Mouse (Mus musculus) MEL (cell line): ENCODE results near the gene Poll. TPM values are rescaled to one million over a fixed set of nuclear protein-coding genes. Genes with fewer than 3 reads are reported as not detected.

Experiments used
- DNase-seq: peaks from one replicate; pipeline ENCODE4 v3.0.0; 2011; ENCODE audit warnings: low read depth, low spot score
- H3K27ac ChIP-seq: 2 replicates; pipeline ENCODE4 v1.5.1; 2012; ENCODE audit warnings: low read depth, mild to moderate bottlenecking, control low read depth, low read length, moderate library complexity; ENCODE audit not compliant: control insufficient read depth
- H3K27me3 ChIP-seq, 2 experiments: fragments of 150-350 bp in 1 of 2; sonication (generic) in 1 of 2; 2 replicates each; pipeline ENCODE4 v1.6.1; 2012; ENCODE audit warnings: low read length in 2 of 2, mild to moderate bottlenecking in 2 of 2, improper control_type of control experiment in 1 of 2, moderate library complexity in 1 of 2; ENCODE audit not compliant: insufficient read depth in 2 of 2, control insufficient read depth in 1 of 2
- H3K36me3 ChIP-seq, 2 experiments: 2 replicates each; pipeline ENCODE4 v1.6.1; 2012 to 2014; ENCODE audit warnings: low read length in 2 of 2, improper control_type of control experiment in 1 of 2, inconsistent platforms in 1 of 2, mild to moderate bottlenecking in 1 of 2; ENCODE audit not compliant: insufficient read depth in 2 of 2, control insufficient read depth in 1 of 2
- H3K4me1 ChIP-seq, 2 experiments: fragments of 150-350 bp in 1 of 2; sonication (generic) in 1 of 2; 2 replicates each; pipeline ENCODE4 v1.6.1; 2012; ENCODE audit warnings: low read length in 2 of 2, improper control_type of control experiment in 1 of 2, mild to moderate bottlenecking in 1 of 2; ENCODE audit not compliant: insufficient read depth in 2 of 2, control insufficient read depth in 1 of 2
- H3K4me3 ChIP-seq, 2 experiments: fragments of 150-350 bp in 1 of 2; sonication (generic) in 1 of 2; 2 replicates each; pipeline ENCODE4 v1.5.1; 2012; ENCODE audit warnings: low read depth in 2 of 2, low read length in 2 of 2, mild to moderate bottlenecking in 2 of 2, moderate library complexity in 2 of 2, control low read depth in 1 of 2, improper control_type of control experiment in 1 of 2; ENCODE audit not compliant: control insufficient read depth in 1 of 2, insufficient read depth in 1 of 2
- H3K79me2 ChIP-seq: 2 replicates; pipeline ENCODE4 v1.6.1; 2012; ENCODE audit warnings: mild to moderate bottlenecking, low read length, moderate library complexity; ENCODE audit not compliant: control insufficient read depth, poor library complexity, insufficient read depth
- H3K9ac ChIP-seq: 2 replicates; pipeline ENCODE4 v1.6.1; 2012; ENCODE audit warnings: low read depth, mild to moderate bottlenecking, control low read depth, low read length, moderate library complexity; ENCODE audit not compliant: control insufficient read depth, poor library complexity, severe bottlenecking
- H3K9me3 ChIP-seq: fragments of 150-350 bp; sonication (generic); replicated peaks from 2 replicates; pipeline ENCODE4 v1.6.1; 2012; ENCODE audit warnings: mild to moderate bottlenecking, low read length, improper control_type of control experiment, moderate library complexity; ENCODE audit not compliant: insufficient read depth
- BHLHE40 ChIP-seq: IDR thresholded peaks from 2 replicates; pipeline ENCODE4 v1.6.1; 2012; ENCODE audit warnings: low read depth, mild to moderate bottlenecking, inconsistent platforms, low read length, improper control_type of control experiment, borderline replicate concordance
- CHD1 ChIP-seq: IDR thresholded peaks from 2 replicates; pipeline ENCODE4 v1.6.1; 2012; ENCODE audit warnings: low read depth, mild to moderate bottlenecking, inconsistent platforms, low read length, improper control_type of control experiment
- CHD2 ChIP-seq: IDR thresholded peaks from 2 replicates; pipeline ENCODE4 v1.6.1; 2011; ENCODE audit warnings: low read length, improper control_type of control experiment
- CTCF ChIP-seq, 3 experiments: IDR thresholded peaks in 2 of 3; conservative IDR thresholded peaks in 1 of 3; 2 replicates each; pipeline ENCODE4 v1.5.1; 2011 to 2012; ENCODE audit warnings: low read length in 3 of 3, low read depth in 2 of 3, mild to moderate bottlenecking in 2 of 3, improper control_type of control experiment in 1 of 3, inconsistent platforms in 1 of 3, mixed read lengths in 1 of 3, moderate library complexity in 1 of 3; ENCODE audit not compliant: control insufficient read depth in 1 of 3, insufficient read depth in 1 of 3, poor library complexity in 1 of 3, severe bottlenecking in 1 of 3
- E2F4 ChIP-seq: IDR thresholded peaks from 2 replicates; pipeline ENCODE4 v1.6.1; 2011; ENCODE audit warnings: low read depth, low read length, improper control_type of control experiment, borderline replicate concordance
- ELF1 ChIP-seq: IDR thresholded peaks from 2 replicates; pipeline ENCODE4 v1.6.1; 2014; ENCODE audit warnings: low read depth, mild to moderate bottlenecking, inconsistent platforms, low read length, improper control_type of control experiment, moderate library complexity
- EP300 ChIP-seq, 2 experiments: IDR thresholded peaks; 2 replicates each; pipeline ENCODE4 v1.6.1; 2011; ENCODE audit warnings: improper control_type of control experiment in 2 of 2, low read length in 2 of 2, low read depth in 1 of 2, mild to moderate bottlenecking in 1 of 2
- GABPA ChIP-seq: IDR thresholded peaks from 2 replicates; pipeline ENCODE4 v1.6.1; 2012; ENCODE audit warnings: low read depth, mild to moderate bottlenecking, inconsistent platforms, low read length, improper control_type of control experiment, moderate library complexity
- GATA1 ChIP-seq: IDR thresholded peaks from 2 replicates; pipeline ENCODE4 v1.6.1; 2011; ENCODE audit warnings: low read depth, low read length, improper control_type of control experiment
- HCFC1 ChIP-seq: IDR thresholded peaks from 2 replicates; pipeline ENCODE4 v1.6.1; 2012; ENCODE audit warnings: low read depth, mild to moderate bottlenecking, inconsistent platforms, low read length, improper control_type of control experiment, moderate library complexity
- JUND ChIP-seq: IDR thresholded peaks from 2 replicates; pipeline ENCODE4 v1.6.1; 2011; ENCODE audit warnings: low read depth, mild to moderate bottlenecking, improper control_type of control experiment, low read length
- KAT2A ChIP-seq: conservative IDR thresholded peaks from 2 replicates; pipeline ENCODE4 v1.6.1; 2012; ENCODE audit warnings: low read depth, low read length, improper control_type of control experiment, inconsistent platforms
- MAFK ChIP-seq: IDR thresholded peaks from 2 replicates; pipeline ENCODE4 v1.6.1; 2011; ENCODE audit warnings: low read depth, mild to moderate bottlenecking, low read length, improper control_type of control experiment, borderline replicate concordance
- MAX ChIP-seq: IDR thresholded peaks from 2 replicates; pipeline ENCODE4 v1.6.1; 2011; ENCODE audit warnings: low read length, improper control_type of control experiment
- MAZ ChIP-seq: IDR thresholded peaks from 2 replicates; pipeline ENCODE4 v1.6.1; 2012; ENCODE audit warnings: low read depth, mild to moderate bottlenecking, inconsistent platforms, low read length, improper control_type of control experiment
- MEF2A ChIP-seq: IDR thresholded peaks from 2 replicates; pipeline ENCODE4 v1.6.1; 2014; ENCODE audit warnings: low read depth, mild to moderate bottlenecking, inconsistent platforms, low read length, improper control_type of control experiment; ENCODE audit not compliant: poor library complexity, insufficient replicate concordance, severe bottlenecking; ENCODE audit errors: extremely low read depth
- MXI1 ChIP-seq: IDR thresholded peaks from 2 replicates; pipeline ENCODE4 v1.6.1; 2011; ENCODE audit warnings: mild to moderate bottlenecking, low read depth, low read length, improper control_type of control experiment
- MYB ChIP-seq: IDR thresholded peaks from 2 replicates; pipeline ENCODE4 v1.6.1; 2011; ENCODE audit warnings: mild to moderate bottlenecking, low read depth, low read length, improper control_type of control experiment
- MYC ChIP-seq: IDR thresholded peaks from 2 replicates; pipeline ENCODE4 v1.6.1; 2011; ENCODE audit warnings: low read depth, mild to moderate bottlenecking, low read length, improper control_type of control experiment, moderate library complexity
- NELFE ChIP-seq: IDR thresholded peaks from 2 replicates; pipeline ENCODE4 v1.6.1; 2011; ENCODE audit warnings: low read depth, low read length, improper control_type of control experiment
- NRF1 ChIP-seq: IDR thresholded peaks from 2 replicates; pipeline ENCODE4 v1.6.1; 2014; ENCODE audit warnings: low read depth, mild to moderate bottlenecking, inconsistent platforms, low read length, improper control_type of control experiment, moderate library complexity; ENCODE audit not compliant: poor library complexity, insufficient read depth, severe bottlenecking
- POLR2A ChIP-seq, 2 experiments: IDR thresholded peaks; 2 replicates each; pipeline ENCODE4 v1.6.1; 2011 to 2012; ENCODE audit warnings: low read length in 2 of 2, mild to moderate bottlenecking in 2 of 2, control low read depth in 1 of 2, improper control_type of control experiment in 1 of 2, low read depth in 1 of 2, moderate library complexity in 1 of 2; ENCODE audit not compliant: control insufficient read depth in 1 of 2, insufficient read depth in 1 of 2, poor library complexity in 1 of 2
- POLR2AphosphoS2 ChIP-seq: IDR thresholded peaks from 2 replicates; pipeline ENCODE4 v1.6.1; 2011; ENCODE audit warnings: low read length, improper control_type of control experiment
- POLR2AphosphoS5 ChIP-seq: IDR thresholded peaks from 2 replicates; pipeline ENCODE4 v1.6.1; 2012; ENCODE audit warnings: low read depth, borderline replicate concordance, mild to moderate bottlenecking, inconsistent platforms, low read length, moderate library complexity, mixed read lengths
- RCOR1 ChIP-seq: IDR thresholded peaks from 2 replicates; pipeline ENCODE4 v1.6.1; 2012; ENCODE audit warnings: low read depth, mild to moderate bottlenecking, inconsistent platforms, low read length, improper control_type of control experiment
- SIN3A ChIP-seq: IDR thresholded peaks from 2 replicates; pipeline ENCODE4 v1.6.1; 2012; ENCODE audit warnings: low read length, improper control_type of control experiment, inconsistent platforms
- SMC3 ChIP-seq: IDR thresholded peaks from 2 replicates; pipeline ENCODE4 v1.6.1; 2011; ENCODE audit warnings: low read depth, low read length, improper control_type of control experiment
- TAL1 ChIP-seq: IDR thresholded peaks from 2 replicates; pipeline ENCODE4 v1.6.1; 2012; ENCODE audit warnings: mild to moderate bottlenecking, inconsistent platforms, low read length, moderate library complexity, mixed read lengths
- TBP ChIP-seq: IDR thresholded peaks from 2 replicates; pipeline ENCODE4 v1.8.0; 2011; ENCODE audit warnings: low read depth, low read length, improper control_type of control experiment
- TCF12 ChIP-seq: IDR thresholded peaks from 2 replicates; pipeline ENCODE4 v1.6.1; 2014; ENCODE audit warnings: low read depth, mild to moderate bottlenecking, inconsistent platforms, low read length, improper control_type of control experiment, moderate library complexity
- UBTF ChIP-seq: IDR thresholded peaks from 2 replicates; pipeline ENCODE4 v1.6.1; 2012; ENCODE audit warnings: low read depth, mild to moderate bottlenecking, inconsistent platforms, low read length, improper control_type of control experiment, moderate library complexity, borderline replicate concordance; ENCODE audit not compliant: insufficient read depth
- USF1 ChIP-seq: IDR thresholded peaks from 2 replicates; pipeline ENCODE4 v1.6.1; 2014; ENCODE audit warnings: low read depth, mild to moderate bottlenecking, inconsistent platforms, low read length, improper control_type of control experiment, moderate library complexity
- USF2 ChIP-seq, 2 experiments: IDR thresholded peaks; 2 replicates each; pipeline ENCODE4 v1.6.1; 2011 to 2012; ENCODE audit warnings: improper control_type of control experiment in 2 of 2, low read length in 2 of 2, borderline replicate concordance in 1 of 2, inconsistent platforms in 1 of 2, low read depth in 1 of 2, mild to moderate bottlenecking in 1 of 2; ENCODE audit not compliant: insufficient read depth in 1 of 2
- ZC3H11A ChIP-seq: IDR thresholded peaks from 2 replicates; pipeline ENCODE4 v1.6.1; 2012; ENCODE audit warnings: low read depth, mild to moderate bottlenecking, inconsistent platforms, low read length, improper control_type of control experiment
- ZKSCAN1 ChIP-seq: IDR thresholded peaks from 2 replicates; pipeline ENCODE4 v1.6.1; 2012; ENCODE audit warnings: low read depth, mild to moderate bottlenecking, inconsistent platforms, low read length, improper control_type of control experiment, moderate library complexity
- ZMIZ1 ChIP-seq: IDR thresholded peaks from 2 replicates; pipeline ENCODE4 v1.6.1; 2012; ENCODE audit warnings: low read depth, mild to moderate bottlenecking, inconsistent platforms, low read length, improper control_type of control experiment, moderate library complexity
- polyA plus RNA-seq, 2 experiments: library from polyadenylated mRNA; stranded (reverse) in 1 of 2; unstranded in 1 of 2; fragments of >175 nt in 1 of 2; fragments of >200 nt in 1 of 2; gene quantifications; 2 replicates each; pipeline versions ENCODE4 v1.2.1 to v1.2.4; 2012; ENCODE audit warnings: low replicate concordance in 2 of 2, low read depth in 1 of 2; ENCODE audit not compliant: insufficient read length in 2 of 2, insufficient read depth in 1 of 2, missing spikeins in 1 of 2
- total RNA-seq: library from RNA; depleted of rRNA; stranded (reverse); fragments of 300-350 nt; gene quantifications from 2 replicates; pipeline ENCODE4 v1.2.3, GENCODE M21; 2012

Gene Poll
- total and polyA plus RNA-seq, 3 experiments, result 14.9 to 19.0 TPM; not detected in 1

DNA sequence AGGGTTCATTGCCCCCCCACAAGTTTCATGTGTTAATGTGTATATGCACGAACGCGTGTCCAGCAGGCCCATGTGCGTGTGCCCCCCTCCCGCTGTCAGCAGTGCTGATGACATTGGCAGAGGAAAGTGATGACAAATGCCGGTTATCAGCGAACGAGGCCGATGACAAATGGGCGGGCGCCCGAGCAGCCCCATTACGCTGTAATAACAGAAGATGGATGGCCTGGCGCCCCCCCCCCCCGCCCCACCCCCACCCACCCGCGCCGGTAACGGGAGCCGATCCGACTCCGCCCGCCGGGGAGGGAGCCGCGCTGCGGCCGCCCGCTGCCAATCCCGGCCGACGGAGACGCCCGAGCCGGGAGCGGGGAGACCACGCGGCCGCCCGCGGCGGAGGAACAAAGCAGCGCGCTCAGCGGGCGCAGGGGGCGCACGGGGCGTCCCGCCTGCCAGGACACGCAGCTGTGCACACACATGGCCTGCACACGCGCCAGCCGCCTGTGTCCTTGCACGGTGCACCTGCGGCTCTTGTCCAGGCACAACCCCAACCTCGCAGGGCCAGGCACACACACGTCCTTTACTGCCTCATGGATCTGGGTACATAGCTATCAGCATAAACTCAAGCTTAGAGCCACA lies 18.8 kb downstream of the Poll start:
- H3K27ac ChIP-seq, result peak overlapping the region; percentile 29
- H3K9me3 ChIP-seq, result no peaks in the 10 kb centered on the region
- H3K4me3 ChIP-seq, result peak overlapping the region; percentile 58 to 90
- peak overlapping the region; percentile 67 for H3K9ac ChIP-seq
- H3K27me3 ChIP-seq, result no peaks in the 10 kb centered on the region
- H3K36me3 ChIP-seq, result peaks cover 0 to 14% of the 10 kb centered on the region in 2 experiments; a peak in 2 of 4 replicates
- peak; percentile 89 for DNase-seq
- H3K4me1 ChIP-seq, result peaks cover 7 to 23% of the 10 kb centered on the region in 2 experiments
- no peaks in the 10 kb centered on the region; the same call in 1 of the 2 replicates for H3K79me2 ChIP-seq
- peak; percentile 81 for TF ChIP-seq MYC
- TF ChIP-seq SMC3, result no peak
- no peak for TF ChIP-seq MAFK
- TF ChIP-seq MYB, result no peak
- TF ChIP-seq POLR2AphosphoS5, result peak; percentile 97
- TF ChIP-seq CHD2, result no peak
- 0 out of 2 replicates have a peak, but pooled peaks have one; percentile 21 for TF ChIP-seq GATA1
- peak; percentile 38; the same call in 1 of the 2 replicates for TF ChIP-seq HCFC1
- no peak for TF ChIP-seq E2F4
- no peak for TF ChIP-seq JUND
- TF ChIP-seq MXI1, result peak; percentile 93
- no peak; the same call in 1 of the 2 replicates for TF ChIP-seq USF1
- TF ChIP-seq MAX, result peak; percentile 78
- TF ChIP-seq USF2 (IDR thresholded peaks at IDR 0.05; ENCODE audit: borderline replicate concordance in 1 of 2, insufficient read depth in 1 of 2, low read depth in 1 of 2, low read length in 2 of 2), result no peak
- TF ChIP-seq ZKSCAN1, result no peak
- TF ChIP-seq ELF1, result no peak
- peak; percentile 90; the same call in 1 of the 2 replicates for TF ChIP-seq UBTF
- TF ChIP-seq POLR2A (IDR thresholded peaks at IDR 0.05; ENCODE audit: control insufficient read depth in 1 of 2, insufficient read depth in 1 of 2, low read depth in 1 of 2, low read length in 2 of 2, poor library complexity in 1 of 2), result peak; percentile 76 to 77
- peak; percentile 82; the same call in 1 of the 2 replicates for TF ChIP-seq MAZ
- 0 out of 2 replicates have a peak, but pooled peaks have one; percentile 7 for TF ChIP-seq BHLHE40
- no peak for TF ChIP-seq KAT2A
- TF ChIP-seq MEF2A, result no peak
- TF ChIP-seq TAL1, result no peak
- TF ChIP-seq TCF12, result 0 out of 2 replicates have a peak, but pooled peaks have one; percentile 17
- peak; percentile 38 for TF ChIP-seq NELFE
- no peak for TF ChIP-seq CHD1
- peak in 2 of 3 experiments; percentile 17 to 21; a peak in 3 of 6 replicates for TF ChIP-seq CTCF (IDR thresholded peaks at IDR 0.05 in 2 of 3, conservative IDR thresholded peaks at IDR 0.05 in 1 of 3; ENCODE audit: control insufficient read depth in 1 of 3, insufficient read depth in 1 of 3, low read depth in 2 of 3, low read length in 3 of 3, poor library complexity in 1 of 3, severe bottlenecking in 1 of 3)
- TF ChIP-seq SIN3A, result peak; percentile 84
- TF ChIP-seq ZC3H11A, result no peak
- TF ChIP-seq GABPA, result no peak
- no peak; a peak in 1 of 4 replicates for TF ChIP-seq EP300 (IDR thresholded peaks at IDR 0.05; ENCODE audit: low read depth in 1 of 2, low read length in 2 of 2)
- TF ChIP-seq RCOR1, result no peak
- TF ChIP-seq ZMIZ1, result no peak
- peak; percentile 36; the same call in 1 of the 2 replicates for TF ChIP-seq NRF1
- no peak for TF ChIP-seq POLR2AphosphoS2
- 0 out of 2 replicates have a peak, but pooled peaks have one; percentile 17 for TF ChIP-seq TBP
